Mouse (Mus musculus) small intestine, adult 2 months (tissue): ENCODE results near the gene Afap1.

ENCODE experiments used
- CTCF ChIP-seq: fragments of 200-500 bp; IDR thresholded peaks from 2 replicates; pipeline ENCODE4 v1.5.1; 2012; ENCODE audit warnings: low read depth, mild to moderate bottlenecking, control low read depth, inconsistent platforms, low read length, moderate library complexity, mixed read lengths; ENCODE audit not compliant: insufficient replicate concordance, insufficient read length; ENCODE audit errors: extremely low read depth
- POLR2A ChIP-seq: fragments of 200-500 bp; IDR thresholded peaks from 2 replicates; pipeline ENCODE4 v1.6.1; 2012; ENCODE audit warnings: low read depth, mild to moderate bottlenecking, control low read depth, inconsistent platforms, low read length, moderate library complexity

- TF ChIP-seq POLR2A = no peak
- no peak for TF ChIP-seq CTCF
Measured at GRCm38 (mm10) chr5:35947427-35947826, 54.3 kb downstream of the Afap1 start.
